Mouse (Mus musculus) thymus, adult 2 months (tissue): ENCODE results near the gene Tmem52.

Experiments
- CTCF ChIP-seq: fragments of 200-500 bp; IDR thresholded peaks from 2 replicates; pipeline ENCODE4 v1.5.1; 2012; ENCODE audit warnings: mild to moderate bottlenecking, control low read depth, low read length, moderate library complexity, borderline replicate concordance; ENCODE audit not compliant: control insufficient read depth, poor library complexity, insufficient read depth; ENCODE audit errors: extremely low read depth
- POLR2A ChIP-seq: fragments of 200-500 bp; IDR thresholded peaks from 2 replicates; pipeline ENCODE4 v1.6.1; 2012; ENCODE audit warnings: mild to moderate bottlenecking, low read length, control low read depth, moderate library complexity; ENCODE audit not compliant: control insufficient read depth, poor library complexity, insufficient read depth; ENCODE audit errors: extremely low read depth

- no peak for TF ChIP-seq CTCF
- TF ChIP-seq POLR2A, result no peak
These were observed 812 bp downstream of the Tmem52 start for GRCm38 (mm10) chr4:155469590-155470262.
